8 mouse cellular contexts compared by ENCODE assay signal in genomic region chr11:22971835-22972709, GRCm38 (mm10). TPM values are rescaled to one million over a fixed set of nuclear protein-coding genes. Genes with fewer than 3 reads are reported as not detected.
DNase-seq lines count a peak whose midpoint lies in the region; ATAC-seq and TF ChIP-seq lines count a peak whose summit lies in the region.

Gene Zrsr1, plus strand, starts transcription at chr11:22972005.

- H3K9me3 ChIP-seq in intestine, embryonic 15.5 days: no peaks in the 10 kb centered on the region
- peaks cover 17% of the 10 kb centered on the region for H3K9me3 ChIP-seq in limb, embryonic 10.5 days (replicated peaks)
- H3K9me3 ChIP-seq in midbrain, embryonic 11.5 days (ENCODE audit: control insufficient read depth, low read length): peaks cover 18% of the 10 kb centered on the region

- peak; percentile 70 for TF ChIP-seq POLR2A in small intestine, adult 2 months (IDR thresholded peaks at IDR 0.05; ENCODE audit: low read depth, low read length)

- peak within 1 kb of the TSS; percentile 52 for H3K4me3 ChIP-seq in intestine, embryonic 15.5 days (replicated peaks)
- H3K4me3 ChIP-seq in limb, embryonic 10.5 days: peak within 1 kb of the TSS; percentile 61
- H3K4me3 ChIP-seq in midbrain, embryonic 11.5 days (ENCODE audit: low read depth, low read length): peak within 1 kb of the TSS; percentile 54
- H3K4me3 ChIP-seq in small intestine, adult 2 months (ENCODE audit: low read depth, low read length): peak within 1 kb of the TSS; percentile 70

- H3K4me1 ChIP-seq in intestine, embryonic 15.5 days (replicated peaks): peaks cover 4% of the 10 kb centered on the region; the same call in 1 of the 2 replicates
- H3K4me1 ChIP-seq in limb, embryonic 10.5 days: peaks cover 18% of the 10 kb centered on the region
- peaks cover 8% of the 10 kb centered on the region; the same call in 1 of the 2 replicates for H3K4me1 ChIP-seq in midbrain, embryonic 11.5 days (ENCODE audit: control insufficient read depth, insufficient read depth, low read length)
- peaks cover 3% of the 10 kb centered on the region; the same call in 1 of the 2 replicates for H3K4me1 ChIP-seq in small intestine, adult 2 months (ENCODE audit: control insufficient read depth, insufficient read depth, insufficient read length, low read length)

- H3K27me3 ChIP-seq in intestine, embryonic 15.5 days (replicated peaks): no peaks in the 10 kb centered on the region
- H3K27me3 ChIP-seq in limb, embryonic 10.5 days (ENCODE audit: low read depth, poor library complexity, severe bottlenecking): no peaks in the 10 kb centered on the region
- H3K27me3 ChIP-seq in midbrain, embryonic 11.5 days (ENCODE audit: control insufficient read depth, insufficient read depth, low read length): no peaks in the 10 kb centered on the region
- H3K27me3 ChIP-seq in small intestine, adult 2 months (ENCODE audit: control insufficient read depth, insufficient read depth, low read length): no peaks in the 10 kb centered on the region

- peak within 1 kb of the TSS; percentile 54 for H3K9ac ChIP-seq in intestine, embryonic 15.5 days
- H3K9ac ChIP-seq in midbrain, embryonic 11.5 days (ENCODE audit: low read length): peak within 1 kb of the TSS; percentile 56

- DNase-seq in layer of hippocampus, adult 11-12 months (ENCODE audit: low spot score): peak; percentile 71
- DNase-seq in layer of hippocampus, adult 9-10 months (ENCODE audit: low spot score): no peak
- DNase-seq in embryo, embryonic 10.5 days (ENCODE audit: low spot score): peak; percentile 72
- DNase-seq in gastrocnemius, postnatal 25 days: peak; percentile 47
- peak; percentile 57 for DNase-seq in limb, embryonic 10.5 days (ENCODE audit: low spot score)
- peak; percentile 93 for DNase-seq in midbrain, embryonic 11.5 days (ENCODE audit: low spot score, missing footprints)

- 47% methylated on average over 56 of the region's 56 CpGs for WGBS in intestine, embryonic 15.5 days
- WGBS in limb, embryonic 10.5 days: 50% methylated on average over 56 of the region's 56 CpGs
- WGBS in midbrain, embryonic 11.5 days: 51% methylated on average over 56 of the region's 56 CpGs
- 49% methylated on average over 56 of the region's 56 CpGs for WGBS in small intestine, adult 2 months

- peak; percentile 81 for ATAC-seq in intestine, embryonic 15.5 days
- peak; percentile 72 for ATAC-seq in midbrain, embryonic 11.5 days (ENCODE audit: low FRiP score)

- peaks cover 3% of the 10 kb centered on the region; the same call in 1 of the 2 replicates for H3K36me3 ChIP-seq in intestine, embryonic 15.5 days
- peaks cover 60% of the 10 kb centered on the region for H3K36me3 ChIP-seq in limb, embryonic 10.5 days
- H3K36me3 ChIP-seq in midbrain, embryonic 11.5 days (ENCODE audit: control insufficient read depth, insufficient read depth, low read length): peaks cover 7% of the 10 kb centered on the region; the same call in 1 of the 2 replicates
- H3K36me3 ChIP-seq in small intestine, adult 2 months (ENCODE audit: control insufficient read depth, insufficient read depth, low read length): peaks cover 5% of the 10 kb centered on the region

- peak within 1 kb of the TSS; percentile 74 for H3K27ac ChIP-seq in intestine, embryonic 15.5 days
- H3K27ac ChIP-seq in limb, embryonic 10.5 days: peak within 1 kb of the TSS; percentile 86
- H3K27ac ChIP-seq in midbrain, embryonic 11.5 days (ENCODE audit: low read depth, low read length): no peak within 1 kb of the TSS
- peak within 1 kb of the TSS; percentile 71 for H3K27ac ChIP-seq in small intestine, adult 2 months (ENCODE audit: insufficient read depth, low read depth, low read length)

- no peak for TF ChIP-seq CTCF in small intestine, adult 2 months (IDR thresholded peaks at IDR 0.05; ENCODE audit: extremely low read depth, insufficient read length, insufficient replicate concordance, low read depth, low read length)

- H3K4me2 ChIP-seq in intestine, embryonic 15.5 days (replicated peaks): peak within 1 kb of the TSS; percentile 65
- peak within 1 kb of the TSS; percentile 80 for H3K4me2 ChIP-seq in midbrain, embryonic 11.5 days

RNA-seq across cellular contexts. Expression of gene Zrsr1, which starts in this region (rescaled TPM):
- 10 to 100 TPM; 11.0 to 11.5 TPM for total RNA-seq in gastrocnemius, postnatal 25 days (2021)
- polyA plus RNA-seq in intestine, embryonic 15.5 days (2015; fragmentation: Nextera tagmentation; extraction: Ambion mirVana): 2.4 and 2.9 TPM in 2 replicates
- polyA plus RNA-seq in limb, embryonic 10.5 days (2016; fragmentation: Nextera tagmentation; extraction: Ambion mirVana): 2.2 and 2.4 TPM in 2 replicates
- polyA plus RNA-seq in midbrain, embryonic 11.5 days (2014; fragmentation: Nextera tagmentation; extraction: Ambion mirVana): 4.3 and 5.3 TPM in 2 replicates
- polyA plus RNA-seq in small intestine, adult 2 months (2012; rRNA removed): 2.5 and 3.9 TPM in 2 replicates
